Mouse (Mus musculus) layer of hippocampus, adult 9-11 months (tissue): Measurements from ENCODE around the gene Nrp2.

Source experiments
- DNase-seq: peaks from one replicate; pipeline ENCODE4 v3.0.0; 2022

Nrp2 gene

DNA sequence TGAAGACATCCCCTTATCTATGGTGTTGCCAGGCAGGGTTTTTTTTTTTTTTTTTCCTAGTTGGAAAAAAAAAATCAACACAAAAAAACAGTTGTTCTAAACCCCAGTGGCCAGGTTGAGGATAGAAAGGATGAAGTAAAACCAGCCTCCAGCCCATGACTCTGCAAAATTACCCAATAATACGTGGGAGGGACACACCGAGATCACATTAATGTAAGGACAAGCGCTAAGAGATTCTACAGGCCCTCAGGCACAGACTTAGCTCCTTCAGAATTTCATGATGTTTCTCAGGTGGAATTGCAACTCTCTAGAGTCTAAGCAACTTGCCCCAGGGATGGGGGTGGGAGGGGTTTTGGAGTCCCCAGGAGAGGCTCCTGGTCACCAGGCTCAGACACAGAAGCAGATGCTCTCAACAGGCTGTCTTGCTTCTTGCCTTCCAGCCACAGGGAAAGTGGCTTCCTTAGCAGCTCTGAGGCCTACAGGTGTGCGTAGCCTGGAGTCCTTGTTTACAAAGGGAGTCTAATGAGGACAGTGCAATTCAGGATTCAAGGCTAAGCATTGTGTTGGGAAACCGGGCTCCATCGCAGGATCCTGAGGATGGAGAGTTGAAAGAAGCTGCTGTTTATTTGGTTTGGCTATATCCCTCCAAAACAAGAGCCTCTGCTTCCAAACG lies 49.7 kb downstream of the Nrp2 start:
- DNase-seq = no peak

DNA sequence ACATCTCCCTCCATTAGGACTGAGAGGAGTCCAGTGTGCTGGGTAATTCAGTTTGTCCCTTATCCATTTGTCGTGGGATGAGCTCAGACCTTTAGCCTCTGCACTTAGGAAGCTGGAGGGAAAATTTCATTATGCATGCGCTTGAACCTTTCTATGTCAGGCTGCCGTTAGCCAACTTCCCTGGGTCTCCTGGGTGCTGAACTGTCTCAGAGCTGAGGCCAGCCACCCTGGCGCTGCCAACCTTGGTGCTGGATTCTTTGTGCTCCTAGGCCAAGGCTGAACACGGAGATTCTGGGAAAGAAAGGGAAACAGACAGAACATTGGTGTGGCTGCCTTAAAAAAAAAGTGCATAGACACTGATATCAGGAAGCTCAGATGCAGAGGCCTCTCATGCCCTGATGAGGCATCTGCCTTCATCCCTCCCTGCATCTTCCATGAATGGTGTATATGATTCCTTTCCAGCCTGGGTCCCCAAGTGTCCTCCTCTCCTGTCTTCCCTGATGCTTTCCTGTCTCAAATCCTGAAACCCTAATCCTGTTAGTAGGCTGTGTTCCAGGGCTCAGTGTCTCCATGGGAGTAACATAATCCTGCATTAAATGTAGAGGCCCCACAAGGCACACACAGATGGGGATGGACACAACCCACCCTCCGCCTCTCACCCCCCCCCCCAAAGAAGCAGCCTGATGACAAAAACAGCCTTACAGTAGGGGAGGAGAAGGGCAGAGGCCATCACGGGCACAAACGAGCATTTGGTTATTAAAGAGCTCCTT lies 51.2 kb downstream of the Nrp2 start:
- DNase-seq = no peak

DNA sequence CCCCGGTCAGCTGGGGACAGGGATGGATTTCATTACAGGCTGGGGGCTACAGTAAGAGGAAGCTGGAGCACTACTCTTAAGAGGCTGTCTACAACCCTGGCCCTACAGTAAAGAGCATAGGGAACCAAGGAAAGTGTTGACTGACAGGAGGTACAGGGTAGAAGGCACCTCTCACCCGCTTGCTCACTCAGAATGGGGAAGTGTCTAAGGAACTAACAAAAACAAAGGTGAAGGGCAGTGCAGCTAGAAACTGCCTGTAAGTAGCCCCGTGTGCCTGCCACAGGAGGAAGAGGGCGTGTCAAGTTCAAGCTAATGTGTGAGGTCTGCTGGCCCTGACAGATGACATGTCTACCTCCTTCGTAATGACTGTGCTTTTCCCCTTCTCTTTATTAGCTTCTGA lies 57.0 kb downstream of the Nrp2 start:
- DNase-seq = no peak

DNA sequence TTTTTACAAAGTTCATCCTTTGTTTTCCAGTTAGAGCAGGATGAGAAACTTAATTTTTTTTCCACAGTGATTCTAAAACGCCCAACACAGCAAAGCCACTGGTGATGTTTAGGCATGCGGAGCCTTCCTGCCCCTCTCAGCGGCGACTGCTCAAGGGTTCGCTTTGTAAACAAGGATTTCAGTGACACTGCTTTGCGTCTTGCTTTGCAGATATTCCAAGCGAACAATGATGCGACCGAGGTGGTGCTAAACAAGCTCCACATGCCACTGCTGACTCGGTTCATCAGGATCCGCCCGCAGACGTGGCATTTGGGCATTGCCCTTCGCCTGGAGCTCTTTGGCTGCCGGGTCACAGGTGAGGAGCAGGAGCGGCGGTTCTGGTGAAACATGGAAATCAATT lies 57.5 kb downstream of the Nrp2 start:
- no peak for DNase-seq

DNA sequence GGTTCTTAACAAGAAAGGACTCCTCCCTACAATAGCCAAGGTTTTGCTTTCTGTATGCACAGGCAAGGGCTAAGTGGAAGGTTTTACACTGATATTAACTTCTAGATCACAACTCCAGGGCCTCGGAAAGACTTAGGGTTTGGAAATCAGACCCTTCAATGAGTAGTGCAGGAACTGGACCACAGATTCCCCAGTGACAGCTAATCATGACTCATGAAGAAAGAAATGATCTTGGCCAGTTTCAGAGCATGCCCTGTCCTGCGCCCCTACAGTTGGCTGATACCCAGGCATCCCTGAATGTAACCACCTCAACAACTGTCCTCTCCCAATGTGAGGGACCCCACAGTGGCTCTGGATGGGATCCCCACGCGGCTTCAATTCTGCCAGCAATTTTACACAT lies 60.7 kb downstream of the Nrp2 start:
- DNase-seq = no peak

DNA sequence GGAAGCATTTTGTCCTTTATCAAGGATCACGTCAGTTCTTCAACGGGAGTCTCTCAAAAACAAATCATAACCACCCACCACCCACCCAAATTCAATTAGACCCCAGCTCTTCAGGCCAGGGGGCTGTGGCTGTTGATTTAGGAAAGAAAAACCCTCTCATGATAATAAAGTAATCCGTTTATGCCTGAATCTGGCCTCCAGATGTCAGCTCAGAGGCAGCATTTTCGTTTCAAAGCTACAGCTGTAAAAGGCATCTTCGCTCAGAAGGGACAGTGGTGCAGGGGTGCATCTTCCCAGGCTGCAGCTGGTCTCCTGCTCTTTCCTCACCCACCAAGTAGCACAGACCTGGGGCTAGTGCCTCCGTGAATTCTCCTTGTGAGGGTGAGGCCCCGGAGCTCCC lies 62.1 kb downstream of the Nrp2 start:
- no peak for DNase-seq

DNA sequence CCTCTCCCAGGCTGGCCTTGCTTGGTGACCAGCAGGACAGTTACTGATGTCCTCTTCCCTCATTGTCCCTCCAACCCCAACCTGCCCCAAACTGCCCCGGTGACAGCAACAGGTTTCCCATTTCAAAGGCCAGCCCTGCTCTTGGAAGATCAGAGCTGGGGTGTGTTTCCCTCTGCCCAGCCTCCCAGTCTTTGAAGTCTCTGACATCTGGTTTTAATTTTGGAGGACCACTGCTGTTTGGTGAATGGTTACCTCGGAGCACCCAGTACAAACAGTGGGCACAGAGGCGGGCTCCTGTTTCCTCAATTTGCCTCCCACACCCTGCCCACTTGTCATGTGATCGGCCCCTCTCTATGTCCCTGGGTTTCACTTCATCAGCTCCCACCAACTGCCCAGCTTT lies 63.7 kb downstream of the Nrp2 start:
- no peak for DNase-seq

DNA sequence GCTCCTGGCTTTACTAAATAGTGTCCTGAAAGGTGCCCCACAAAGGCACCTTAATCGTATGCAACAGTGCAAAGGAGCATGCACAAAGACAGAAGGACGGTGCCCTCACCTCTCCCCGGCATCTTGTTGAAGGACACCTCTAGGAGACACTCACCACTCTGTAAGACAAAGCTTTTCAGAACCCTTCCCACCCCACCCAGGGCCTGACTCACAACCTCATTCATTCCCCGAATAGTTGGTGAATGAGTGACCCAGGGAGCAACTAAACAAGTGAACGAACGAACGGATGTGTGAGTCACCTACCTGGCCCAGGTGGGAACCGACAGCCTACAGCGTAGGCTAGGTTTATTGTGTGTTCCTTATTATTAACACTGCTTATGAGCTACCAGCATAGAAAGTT lies 64.5 kb downstream of the Nrp2 start:
- DNase-seq = no peak

DNA sequence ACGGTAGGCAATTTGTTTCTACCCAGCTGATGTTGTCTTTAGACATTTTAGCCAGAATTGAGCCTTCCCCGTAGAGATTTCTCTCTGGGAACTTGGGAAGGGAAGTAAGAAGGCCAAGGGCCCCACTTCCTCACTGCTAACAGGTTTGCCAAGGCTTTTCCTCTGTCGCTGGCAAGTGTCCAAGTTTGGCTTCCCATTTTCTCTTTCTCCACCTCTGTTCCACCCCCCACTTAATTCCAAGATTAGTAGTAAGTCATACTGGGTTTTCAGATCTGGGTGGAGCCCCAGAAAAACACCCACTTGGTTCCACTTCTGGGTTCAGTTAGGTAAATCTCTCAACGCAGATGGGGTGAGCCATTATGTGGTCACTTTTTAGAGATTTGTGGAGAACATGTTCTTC lies 67.5 kb downstream of the Nrp2 start:
- no peak for DNase-seq

DNA sequence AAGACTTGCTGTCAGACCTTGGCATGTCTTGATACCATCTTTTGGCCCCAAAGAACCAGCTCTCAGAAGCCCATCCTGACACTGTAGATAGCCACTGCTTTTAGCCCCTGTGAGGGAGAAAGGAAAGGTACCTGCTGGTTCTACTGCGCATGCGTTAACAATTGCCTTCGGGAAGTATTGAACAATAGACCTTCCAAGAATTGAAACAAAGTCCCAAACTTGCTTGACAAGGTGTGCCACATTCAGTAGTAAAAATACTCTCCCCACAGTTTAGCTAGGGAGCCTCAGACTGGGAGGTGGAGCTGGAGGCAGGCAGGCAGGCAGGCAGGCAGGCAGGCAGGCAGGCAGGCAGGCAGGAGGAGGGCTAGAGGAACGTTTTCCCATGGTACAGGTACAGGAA lies 69.3 kb downstream of the Nrp2 start:
- DNase-seq = no peak

DNA sequence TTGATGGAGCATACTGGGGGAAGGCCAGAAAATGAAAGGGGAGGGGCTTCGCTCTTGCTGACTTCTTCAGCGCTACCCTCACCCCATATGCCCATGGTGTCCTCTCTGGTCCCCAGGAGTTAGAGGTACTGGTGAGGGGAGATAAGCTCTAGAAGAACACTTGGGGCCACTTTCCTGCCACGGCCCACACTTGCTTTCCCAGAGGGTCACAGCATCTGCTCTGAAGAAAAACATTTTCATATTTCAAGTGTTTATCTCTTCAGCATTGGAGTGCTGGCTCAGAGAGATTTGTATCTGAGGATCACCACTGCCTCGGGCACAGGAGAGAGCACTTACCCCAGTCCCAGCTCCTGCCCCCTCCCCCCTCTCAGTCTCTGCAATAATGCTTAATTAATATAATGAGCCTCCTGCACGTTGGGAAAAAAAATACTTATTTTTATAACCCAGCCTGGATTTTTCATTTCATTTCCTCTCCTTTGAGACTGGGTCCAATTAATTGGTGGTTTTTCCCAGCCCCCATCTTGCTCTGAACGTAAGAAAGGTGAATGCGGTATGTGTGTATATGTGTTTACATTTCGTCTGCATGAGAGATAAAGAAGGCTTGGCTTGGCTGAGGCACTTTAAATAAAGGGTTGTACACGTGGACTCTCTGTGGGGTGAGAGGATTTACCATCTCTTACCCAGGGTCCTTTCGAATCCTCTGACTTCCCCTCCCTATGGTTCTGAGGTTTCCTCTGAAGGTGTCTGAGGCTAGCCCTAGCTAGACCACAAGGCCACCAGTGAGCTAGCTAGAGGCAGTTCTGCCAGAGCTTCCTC lies 70.2 kb downstream of the Nrp2 start:
- no peak for DNase-seq

DNA sequence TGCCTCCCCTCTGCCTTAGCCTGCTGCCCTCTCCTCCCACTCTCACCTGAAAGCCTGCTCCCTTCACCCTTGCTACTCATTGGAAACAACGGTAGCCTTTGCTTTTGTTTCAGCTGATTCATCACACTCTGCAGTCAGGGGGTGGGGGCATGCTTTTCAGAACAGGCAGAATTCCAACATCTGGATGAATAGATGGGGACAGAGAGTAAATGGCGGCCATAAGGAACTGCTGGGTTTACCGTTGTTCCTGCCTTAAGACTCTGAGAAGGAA lies 70.8 kb downstream of the Nrp2 start:
- no peak for DNase-seq

DNA sequence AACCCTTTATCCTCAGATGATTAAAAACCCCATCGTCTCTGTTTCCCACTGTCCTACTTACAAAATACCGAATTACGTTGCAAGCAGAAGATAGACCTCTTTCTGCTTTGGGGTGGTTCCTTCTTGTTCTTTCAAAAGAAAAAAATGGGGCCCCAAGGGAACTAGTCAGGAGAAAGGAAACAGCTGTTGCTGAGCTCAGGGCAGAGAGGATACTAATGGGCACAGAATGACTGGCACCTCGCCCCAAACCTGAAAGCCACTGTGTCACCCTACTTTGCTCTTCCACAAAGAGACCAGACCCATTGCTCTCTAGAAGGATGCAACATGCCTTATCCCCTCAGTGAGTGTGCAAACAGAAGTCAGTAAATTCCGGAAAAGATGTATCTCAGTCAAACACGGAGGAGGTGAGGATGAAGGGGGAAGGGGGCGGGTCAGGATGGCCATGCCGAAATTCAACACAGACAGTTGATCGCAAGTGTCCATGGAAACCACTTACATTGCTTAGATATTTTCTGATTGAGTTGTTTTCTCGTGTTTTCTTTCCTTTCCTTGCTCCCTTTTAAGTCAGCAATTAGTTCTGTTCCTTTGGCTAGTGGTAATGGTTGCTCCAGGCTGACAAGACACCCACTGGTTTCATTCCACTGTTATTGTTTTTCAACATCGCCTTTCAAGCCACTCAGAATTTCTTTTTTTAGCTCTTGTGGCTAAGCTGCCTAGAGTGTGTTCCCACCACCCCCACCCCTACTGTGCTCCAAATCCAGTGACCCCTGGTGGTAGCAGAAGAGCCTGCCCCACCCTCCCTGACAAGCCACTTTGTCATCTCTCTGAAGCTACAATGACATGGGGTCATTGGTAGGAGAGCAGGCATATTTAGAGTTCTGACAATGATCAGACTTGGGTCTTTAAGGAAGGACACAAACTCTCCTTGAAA lies 71.5 kb downstream of the Nrp2 start:
- DNase-seq = no peak

DNA sequence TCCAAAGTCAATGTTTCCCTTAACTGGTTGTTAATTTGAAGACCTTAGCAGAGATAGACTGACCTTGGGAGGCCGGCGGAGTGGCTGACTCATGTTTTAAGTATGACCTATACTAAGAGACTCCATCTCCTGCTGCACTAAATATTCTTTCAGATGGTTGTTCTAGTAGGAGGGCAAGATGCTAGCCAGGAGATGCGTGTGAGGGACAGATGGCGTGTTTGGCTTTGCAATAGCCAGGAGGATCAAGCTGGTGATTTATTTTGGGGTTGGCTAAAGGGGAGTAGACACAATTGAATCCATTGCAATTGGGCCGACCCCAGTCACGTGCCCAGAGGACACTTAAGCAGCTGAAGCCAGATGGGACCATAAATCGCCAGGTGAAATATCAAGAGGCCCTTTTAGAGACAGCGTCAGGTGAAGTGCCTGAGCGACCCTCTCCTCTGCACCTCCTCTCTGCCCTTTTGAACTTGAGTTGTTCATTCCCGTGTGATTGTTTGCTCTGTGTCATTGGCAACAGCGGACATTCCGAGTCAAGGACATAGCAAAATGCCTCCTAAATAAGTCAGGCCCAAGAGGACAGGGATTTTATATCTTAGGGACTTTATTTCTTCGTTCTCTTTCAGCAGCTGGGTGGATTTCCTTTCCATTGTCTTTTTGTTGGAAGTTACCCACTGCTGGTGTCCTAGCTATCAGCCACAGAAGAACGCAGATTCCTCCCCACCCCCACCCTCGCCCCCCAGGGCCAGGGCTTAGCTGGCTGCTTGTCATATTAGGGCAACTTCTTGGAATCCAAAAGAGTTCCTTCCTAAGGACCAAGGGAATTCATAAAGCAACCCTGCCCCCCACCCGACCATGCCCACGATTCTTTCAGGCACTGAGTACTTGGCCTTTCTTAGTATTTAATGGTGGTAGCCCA lies 74.5 kb downstream of the Nrp2 start:
- no peak for DNase-seq

DNA sequence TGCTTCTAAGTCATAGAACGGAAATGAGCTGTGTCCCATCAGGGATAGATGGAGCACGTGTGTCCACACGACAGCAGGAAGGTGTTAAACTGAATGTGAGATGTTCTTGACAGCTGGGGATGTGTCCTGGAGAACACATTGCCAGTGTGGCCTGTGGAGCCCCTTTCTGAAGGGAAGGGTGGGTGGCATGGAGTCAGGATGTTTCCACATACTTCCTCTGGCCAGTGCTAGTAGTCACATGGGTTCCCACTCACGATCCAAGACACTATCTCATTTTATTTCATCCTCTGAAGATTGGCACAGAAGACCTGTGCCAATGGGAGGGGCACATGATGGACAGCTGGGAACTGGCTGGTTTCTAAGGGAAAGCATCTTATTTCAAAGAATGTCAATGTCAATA lies 75.8 kb downstream of the Nrp2 start:
- no peak for DNase-seq

DNA sequence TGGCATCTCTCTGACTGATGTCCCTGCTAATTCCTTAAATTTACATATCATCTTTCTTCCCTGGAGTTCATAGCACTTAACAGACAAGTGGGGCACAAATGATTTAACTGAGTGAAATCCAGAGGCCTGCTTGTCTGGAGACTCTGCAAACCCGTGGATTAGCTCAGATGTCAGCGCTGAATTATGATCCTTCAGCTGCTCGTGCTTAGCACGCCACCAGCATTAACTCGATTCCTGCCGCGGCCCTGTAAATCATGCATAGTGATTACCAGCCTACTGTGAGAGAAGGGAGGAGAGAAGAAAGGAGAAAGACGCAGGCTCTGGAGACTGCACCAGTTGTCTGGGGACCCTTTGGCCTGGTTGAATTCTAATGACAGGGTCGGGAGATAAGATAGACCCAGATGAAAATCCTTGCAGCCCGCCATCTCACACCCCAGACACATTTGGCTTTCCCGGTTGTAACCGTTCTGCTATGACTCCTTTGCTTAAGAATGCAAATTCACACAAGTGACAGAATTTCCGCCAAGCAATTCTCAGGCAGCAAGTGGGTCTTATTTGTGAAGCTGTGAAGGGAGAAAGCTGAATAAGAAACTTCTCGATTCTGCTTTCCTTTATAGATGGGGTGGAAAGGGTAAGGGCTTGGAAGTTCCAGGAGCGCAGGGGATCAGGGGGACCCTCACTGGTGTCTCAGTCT lies 77.1 kb downstream of the Nrp2 start:
- DNase-seq = no peak

DNA sequence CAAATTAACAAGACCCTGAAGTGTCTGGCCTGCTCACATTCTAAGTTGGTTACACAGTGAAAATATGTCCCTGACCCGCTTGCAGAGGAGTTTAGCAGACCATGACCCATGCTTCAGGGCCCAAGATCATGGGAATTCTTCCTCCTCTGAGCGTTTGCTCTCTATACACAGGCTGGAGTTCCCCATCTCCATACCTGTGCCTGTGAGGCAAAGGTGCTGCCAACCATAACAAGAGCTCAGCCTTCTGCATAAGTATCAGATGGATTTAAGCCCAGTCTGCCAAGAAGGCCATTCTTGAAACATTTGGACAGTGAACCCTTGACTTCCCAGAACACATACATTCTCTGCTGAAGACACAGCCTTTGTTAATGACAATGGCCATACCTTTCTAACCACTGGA lies 79.1 kb downstream of the Nrp2 start:
- DNase-seq = no peak

DNA sequence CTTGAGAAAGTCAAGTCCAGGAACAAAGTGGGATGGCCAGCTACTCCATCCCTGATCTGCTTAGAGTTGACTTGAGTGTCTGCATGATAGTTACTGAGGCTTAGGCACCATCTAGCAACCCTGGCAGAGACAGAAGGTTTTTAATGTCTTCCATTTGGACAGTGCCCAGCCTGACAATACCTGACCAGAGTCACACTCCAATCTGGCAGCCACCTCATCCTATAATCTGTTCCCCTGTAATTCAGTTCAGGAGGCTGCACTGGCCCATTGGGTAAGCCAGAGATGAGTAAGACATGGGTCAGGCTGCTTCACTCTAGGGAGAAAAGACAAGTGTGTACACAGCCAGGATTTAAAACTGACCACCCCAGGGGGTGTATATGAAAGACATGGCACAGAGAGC lies 79.5 kb downstream of the Nrp2 start:
- DNase-seq = no peak

DNA sequence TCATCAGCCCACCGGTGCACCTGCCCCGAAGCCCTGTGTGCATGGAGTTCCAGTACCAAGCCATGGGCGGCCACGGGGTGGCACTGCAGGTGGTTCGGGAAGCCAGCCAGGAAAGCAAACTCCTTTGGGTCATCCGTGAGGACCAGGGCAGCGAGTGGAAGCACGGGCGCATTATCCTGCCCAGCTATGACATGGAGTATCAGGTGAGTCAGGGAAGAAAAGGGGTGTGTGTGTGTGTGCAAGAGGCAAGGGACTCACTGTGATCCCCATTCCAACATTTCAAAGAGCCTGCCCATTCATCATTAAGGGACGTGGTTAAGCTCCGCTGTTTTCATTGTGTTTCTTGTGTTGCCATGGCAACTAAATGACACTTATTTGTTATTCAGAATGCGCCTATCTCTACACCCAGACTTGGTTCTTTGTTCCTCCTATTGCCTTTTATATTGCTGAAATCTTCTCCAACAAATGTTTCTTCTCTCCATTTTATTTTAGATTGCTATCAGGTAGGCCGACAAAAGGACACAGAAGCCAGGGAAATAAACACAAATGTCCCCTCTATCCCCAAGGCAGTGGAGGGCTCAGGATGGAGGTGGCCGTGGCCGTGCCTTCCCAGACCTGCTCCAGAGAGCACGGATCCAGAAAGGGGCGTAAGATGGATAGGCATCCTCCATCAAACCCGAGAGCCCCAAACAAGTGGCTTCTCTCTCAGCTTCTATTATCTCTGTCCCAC lies 80.4 kb downstream of the Nrp2 start:
- no peak for DNase-seq

DNA sequence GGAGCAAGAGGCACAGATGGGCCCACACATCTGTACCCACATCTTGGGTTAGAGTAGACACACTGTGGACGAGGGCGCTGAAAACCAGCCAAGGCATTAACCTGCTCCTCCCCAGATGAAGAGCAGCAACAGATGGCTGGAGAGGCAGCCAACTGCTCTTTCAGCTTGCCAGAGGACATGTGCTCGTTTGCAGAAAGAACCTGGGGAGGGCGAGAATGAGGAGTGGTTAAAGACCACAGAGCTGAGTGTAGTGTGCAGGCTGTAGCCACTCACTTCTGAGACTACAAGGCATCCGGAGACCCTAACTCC lies 81.0 kb downstream of the Nrp2 start:
- peak; percentile 79 for DNase-seq

DNA sequence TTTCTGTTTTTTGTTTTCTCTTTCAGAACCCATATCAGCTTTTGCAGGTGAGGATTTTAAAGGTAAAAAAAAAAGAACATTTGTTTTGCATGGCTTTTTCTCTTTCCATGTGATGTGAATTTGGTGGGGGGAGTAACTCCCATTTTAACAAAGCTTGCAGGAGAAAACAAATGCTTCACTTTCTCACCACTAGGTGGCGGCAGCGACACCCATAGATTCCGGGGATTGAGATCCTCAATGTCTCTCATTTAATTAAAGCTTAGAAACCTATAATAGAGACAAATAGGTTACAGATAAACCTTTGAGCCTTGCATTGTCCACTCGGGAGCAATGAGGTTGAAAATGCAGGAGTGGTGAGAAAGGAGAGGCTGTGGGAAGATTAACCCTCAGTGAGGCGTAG lies 83.2 kb downstream of the Nrp2 start:
- DNase-seq = peak; percentile 55
